Mouse (Mus musculus) bone marrow, adult 2 months (tissue): Measurements from ENCODE around the gene Kank1.

Experiments used
- CTCF ChIP-seq: fragments of 200-500 bp; IDR thresholded peaks from 2 replicates; pipeline ENCODE4 v1.5.1; 2011; ENCODE audit warnings: low read length, control low read depth; ENCODE audit not compliant: control insufficient read depth, insufficient read depth
- POLR2A ChIP-seq: fragments of 200-500 bp; IDR thresholded peaks from 2 replicates; pipeline ENCODE4 v1.6.1; 2011; ENCODE audit warnings: low read depth, mild to moderate bottlenecking, control low read depth, low read length, borderline replicate concordance; ENCODE audit not compliant: control insufficient read depth

DNA sequence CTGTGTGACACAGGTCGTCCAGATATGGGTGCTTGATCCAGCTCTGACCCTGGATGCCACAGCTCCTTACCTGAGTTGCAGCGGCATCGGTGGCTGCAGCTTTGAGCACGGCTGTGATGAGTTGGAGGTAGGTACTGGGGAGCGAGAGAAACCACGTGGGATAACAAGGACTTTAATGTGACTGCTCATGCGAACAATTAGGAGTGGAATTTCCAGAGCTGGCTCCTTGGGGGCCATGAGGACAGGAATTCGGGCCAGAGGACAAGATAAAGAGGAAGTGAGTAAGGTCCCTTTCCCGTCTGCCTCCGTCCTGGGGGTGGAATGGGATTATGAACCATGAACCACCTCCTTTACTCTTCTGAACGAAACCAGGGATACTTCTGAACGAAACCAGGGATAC lies 129.8 kb downstream of the Kank1 start:
- no peak for TF ChIP-seq CTCF
- no peak for TF ChIP-seq POLR2A
